ENCODE assay signal across 23 mouse cellular contexts in genomic region chr9:42742385-42742784, GRCm38 (mm10).
"Had no signal": no experiment of that assay in that cellular context is flagged by ENCODE, and none has a peak within 500 bp of the region (broad histone marks: within the 10 kb centered on the region; RNA-seq: fewer than 3 reads in every experiment).

No protein-coding gene starts in this region.

- DNase-seq: gastrocnemius, postnatal 14 days; gastrocnemius, postnatal 36 days; heart, adult 11 months; heart, adult 2 months; heart, postnatal 14 days; heart, postnatal 36 days; kidney, adult 18-20 months; kidney, adult 8-10 months; kidney, postnatal 10 days; kidney, postnatal 25 days; kidney, postnatal 4 days; liver had no signal

- H3K9me3 ChIP-seq: heart, embryonic 13.5 days; heart, embryonic 15.5 days; hindbrain, embryonic 13.5 days; hindbrain, embryonic 15.5 days; limb, embryonic 10.5 days; limb, embryonic 12.5 days had no signal

- H3K4me1 ChIP-seq: heart, embryonic 15.5 days; hindbrain, embryonic 15.5 days had no signal

- ATAC-seq: hindbrain, postnatal 0 days had no signal

- H3K27me3 ChIP-seq: heart, embryonic 13.5 days; heart, embryonic 15.5 days; hindbrain, embryonic 13.5 days; hindbrain, embryonic 15.5 days; limb, embryonic 12.5 days had no signal

- H3K36me3 ChIP-seq: heart, embryonic 13.5 days; heart, embryonic 15.5 days; hindbrain, embryonic 13.5 days; hindbrain, embryonic 15.5 days; limb, embryonic 10.5 days; limb, embryonic 12.5 days had no signal

- H3K27ac ChIP-seq: heart, adult 2 months; heart, embryonic 13.5 days; heart, embryonic 15.5 days; hindbrain, embryonic 13.5 days; hindbrain, embryonic 15.5 days; hindbrain, postnatal 0 days; layer of hippocampus, adult 2 months; left cerebral cortex, adult 2 months; limb, embryonic 10.5 days; limb, embryonic 12.5 days had no signal

- H3K4me3 ChIP-seq: heart, adult 2 months; heart, embryonic 13.5 days; heart, embryonic 15.5 days; hindbrain, embryonic 13.5 days; hindbrain, embryonic 15.5 days; layer of hippocampus, adult 2 months; left cerebral cortex, adult 2 months; limb, embryonic 10.5 days; limb, embryonic 12.5 days had no signal

- H3K9ac ChIP-seq: heart, embryonic 13.5 days; heart, embryonic 15.5 days; hindbrain, embryonic 13.5 days; hindbrain, embryonic 15.5 days; limb, embryonic 12.5 days had no signal

- H3K4me2 ChIP-seq: heart, embryonic 11.5 days; heart, embryonic 13.5 days; heart, embryonic 15.5 days; hindbrain, embryonic 13.5 days; hindbrain, embryonic 15.5 days; limb, embryonic 12.5 days; liver, embryonic 11.5 days had no signal
